Mouse (Mus musculus) cerebral cortex, adult 2 months (tissue): ENCODE measurements around the gene Slc34a2.

Experiments used
- WGBS: fragments of 180-500 bp; shearing (Covaris S2); methylation state at CpG from one replicate; pipeline ENCODE4 v1.1.7; 2018; 5-methylcytosine and 5-hydroxymethylcytosine counted together

The Slc34a2 gene

GRCm38 (mm10) chr5:53110225-53110624 is 72.3 kb downstream of the Slc34a2 start:
- 66% methylated on average over 4 of the region's 4 CpGs for WGBS

DNA sequence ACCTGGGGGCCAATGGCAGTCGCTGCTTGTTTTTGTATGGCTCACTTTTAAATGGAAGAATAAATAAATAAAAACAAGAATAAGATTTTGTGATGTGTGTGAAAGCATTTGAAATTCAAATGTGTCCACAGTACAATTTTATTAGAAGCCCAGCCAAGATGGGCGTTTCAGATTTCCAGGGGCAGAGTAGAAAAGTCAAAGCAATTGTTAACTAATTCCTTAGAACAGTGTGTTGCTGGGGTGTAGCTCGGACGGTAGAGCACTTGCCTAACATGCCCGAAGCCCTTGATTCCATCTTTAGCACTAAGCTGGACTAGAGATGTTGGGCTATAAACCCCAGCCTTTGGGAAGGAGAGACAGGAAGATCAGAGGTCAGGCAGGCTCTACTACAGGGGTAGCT is 73.2 kb downstream of the Slc34a2 start:
- WGBS: 35% methylated on average over 5 of the region's 5 CpGs

- WGBS: 90% methylated on average over 5 of the region's 5 CpGs
These were observed 75.1 kb downstream of the Slc34a2 start for GRCm38 (mm10) chr5:53112942-53113341.

DNA sequence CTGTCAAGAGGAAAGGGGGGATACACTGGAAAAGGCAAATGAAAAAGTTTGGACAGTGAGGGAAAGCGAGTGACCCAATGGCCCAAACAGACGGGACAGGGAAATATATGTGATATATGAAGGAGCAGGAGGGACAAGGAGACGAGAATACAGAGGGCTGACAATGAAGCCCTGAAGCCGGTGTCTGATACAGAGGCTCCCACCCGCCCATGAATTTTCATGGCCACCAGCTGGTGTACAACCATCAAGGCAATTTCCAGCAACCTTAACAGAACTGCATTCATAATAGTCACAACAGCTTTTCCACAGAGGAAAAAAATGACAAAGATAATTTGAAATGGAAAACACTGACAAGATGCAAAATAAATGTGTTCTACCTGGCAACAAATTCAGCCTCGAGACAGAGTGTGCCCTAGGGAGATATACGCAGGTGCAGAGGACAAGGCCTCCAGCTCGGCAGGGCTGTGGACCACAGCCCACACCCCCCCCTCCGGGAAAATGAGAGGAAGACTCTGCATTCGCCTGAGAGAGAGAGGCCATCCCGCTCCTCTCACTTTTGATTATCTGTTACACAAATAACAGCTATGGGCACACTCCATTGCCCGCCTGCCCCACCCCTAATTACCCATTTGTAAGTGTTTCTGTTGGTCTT is 76.9 kb downstream of the Slc34a2 start:
- WGBS: 73% methylated on average over 12 of the region's 12 CpGs

DNA sequence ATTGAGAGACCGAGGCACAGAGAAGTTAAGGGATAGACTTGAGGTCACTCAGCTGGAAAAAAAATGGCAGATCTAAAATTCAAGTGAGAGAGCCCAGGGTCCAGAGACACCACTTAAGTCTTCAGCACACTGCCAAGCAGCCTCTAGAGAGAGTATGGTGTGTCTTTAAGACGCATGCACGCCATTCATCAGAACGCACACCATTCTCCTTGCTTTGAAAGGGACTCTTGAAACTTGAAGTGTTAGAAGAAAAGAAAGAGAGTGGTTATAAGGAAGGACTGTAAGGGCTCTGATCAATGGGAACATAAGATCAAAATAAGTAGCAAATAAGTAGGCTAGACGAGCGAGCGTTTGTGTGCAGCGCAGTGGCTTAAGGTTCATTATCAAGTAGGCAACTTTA is 80.3 kb downstream of the Slc34a2 start:
- WGBS: 81% methylated on average over 8 of the region's 8 CpGs

DNA sequence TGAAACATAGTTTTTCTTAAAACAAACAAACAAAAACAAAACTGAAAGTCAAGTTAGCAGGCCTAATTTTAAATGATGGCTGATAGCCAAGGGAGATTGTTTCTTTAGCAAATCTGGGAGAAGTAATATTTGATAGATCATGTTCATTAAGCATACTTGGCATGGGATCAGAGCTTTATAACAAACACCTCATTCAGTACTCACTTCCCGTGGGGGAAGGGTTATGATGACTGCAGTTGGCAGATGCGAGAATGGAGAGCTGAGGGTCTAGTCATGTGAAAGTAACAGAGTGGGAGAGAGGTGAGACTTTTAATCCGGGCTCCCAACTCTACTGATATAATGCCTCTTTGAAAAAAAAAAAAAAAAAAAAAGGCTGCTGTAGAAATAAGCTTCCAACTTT is 81.8 kb downstream of the Slc34a2 start:
- WGBS: 27% methylated on average over 3 of the region's 3 CpGs
